Mouse (Mus musculus): ENCODE results near the gene Rpap1. TPM values are rescaled to one million over a fixed set of nuclear protein-coding genes. Genes with fewer than 3 reads are reported as not detected.
"Not testable (repeated sequence)": the region's sequence is repeated elsewhere in the genome, so short reads cannot be mapped to it uniquely, and the experiment has no call there.

Gene Rpap1
- total RNA-seq, 4 experiments from 2014 or later: 18.6 to 21.5 (median 19.2) TPM

DNA sequence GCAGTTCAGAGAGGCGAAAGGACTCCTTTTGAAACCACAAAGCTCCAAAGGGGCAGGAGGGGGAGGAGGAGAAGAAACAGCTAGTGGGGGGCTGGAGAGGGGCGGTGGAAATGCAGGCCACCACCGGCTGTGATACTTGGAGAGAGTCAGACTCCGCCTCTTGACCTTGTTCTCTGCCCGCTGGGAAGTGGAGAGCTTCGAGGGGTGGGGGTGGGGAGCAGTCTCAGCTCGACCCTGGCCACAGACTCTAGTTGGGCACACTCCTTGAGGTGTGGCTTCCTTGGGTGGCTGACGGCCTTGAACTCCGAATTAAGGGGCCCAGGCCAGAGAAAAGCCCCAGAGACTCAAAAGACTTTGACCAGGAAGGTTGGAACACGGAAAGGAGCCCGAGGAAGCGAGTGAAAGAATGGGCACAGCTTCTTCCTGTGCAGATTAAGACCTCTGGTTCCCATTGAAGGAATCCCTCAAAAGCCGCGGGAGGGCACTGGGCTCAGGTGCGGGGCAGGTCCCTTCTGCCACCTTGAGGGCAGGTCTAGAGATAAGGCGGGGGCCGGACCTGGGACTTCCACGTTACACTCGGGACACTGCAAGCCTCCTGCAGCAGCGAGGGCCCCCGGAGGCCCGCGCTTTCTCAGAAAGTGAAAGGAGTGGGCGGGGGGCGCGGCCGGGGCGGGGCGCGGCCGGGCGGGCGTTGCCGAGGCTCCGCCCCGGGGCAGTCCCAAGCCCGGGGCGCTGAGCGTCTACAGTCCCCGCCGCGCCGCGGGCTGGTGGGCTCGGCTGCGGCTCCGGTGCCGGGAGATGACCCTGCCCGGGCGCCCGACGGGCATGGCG is 45.5 kb downstream of the Rpap1 start, which contains the start of gene Itpka:
Gene Itpka (plus strand): TSS at position 757 of the 831 bp plus-strand sequence.
- no peak for DNase-seq (ENCODE audit: low spot score in 2 of 2)

DNA sequence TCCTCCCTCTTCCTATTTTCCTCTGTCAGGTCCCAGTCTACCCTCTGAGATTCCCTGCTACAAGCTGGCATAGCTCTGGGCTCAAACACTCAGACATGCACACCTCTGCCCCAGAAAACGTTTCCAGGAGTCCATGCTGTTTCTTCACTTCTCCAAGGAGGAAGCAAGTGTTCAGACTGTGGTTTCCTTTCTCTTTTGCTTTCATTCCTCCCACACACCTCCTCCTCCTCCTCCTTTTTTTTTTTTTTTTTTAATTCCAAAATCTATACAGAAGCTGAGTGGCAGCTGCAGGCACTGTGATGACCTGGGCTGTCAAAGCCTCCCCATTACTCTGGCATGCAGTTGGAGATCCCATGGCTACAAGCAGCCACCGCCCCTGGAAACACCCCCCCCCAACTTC is 46.8 kb downstream of the Rpap1 start:
- DNase-seq (ENCODE audit: low spot score in 2 of 2): no peak

DNA sequence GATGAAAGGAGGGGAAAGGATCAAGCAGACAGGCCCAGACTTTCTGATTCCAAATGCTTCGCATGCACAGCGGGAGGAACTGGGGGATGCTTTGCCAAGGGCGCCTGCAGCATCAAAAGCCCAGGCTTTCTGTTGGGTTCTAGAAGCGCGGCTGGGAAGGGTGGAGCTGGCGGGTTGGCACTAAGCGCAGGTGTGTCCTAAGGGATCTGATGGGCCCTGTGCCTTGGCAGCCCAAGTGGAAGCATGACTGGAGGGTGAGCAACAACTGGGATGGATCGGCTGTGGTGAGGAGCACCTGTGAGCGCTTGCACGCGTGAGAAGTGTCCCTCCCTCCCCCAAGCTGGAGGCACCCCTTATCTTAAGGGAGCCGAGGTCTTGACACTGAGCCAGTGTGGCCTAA is 50.2 kb downstream of the Rpap1 start:
- DNase-seq (ENCODE audit: low spot score in 2 of 2): no peak

DNA sequence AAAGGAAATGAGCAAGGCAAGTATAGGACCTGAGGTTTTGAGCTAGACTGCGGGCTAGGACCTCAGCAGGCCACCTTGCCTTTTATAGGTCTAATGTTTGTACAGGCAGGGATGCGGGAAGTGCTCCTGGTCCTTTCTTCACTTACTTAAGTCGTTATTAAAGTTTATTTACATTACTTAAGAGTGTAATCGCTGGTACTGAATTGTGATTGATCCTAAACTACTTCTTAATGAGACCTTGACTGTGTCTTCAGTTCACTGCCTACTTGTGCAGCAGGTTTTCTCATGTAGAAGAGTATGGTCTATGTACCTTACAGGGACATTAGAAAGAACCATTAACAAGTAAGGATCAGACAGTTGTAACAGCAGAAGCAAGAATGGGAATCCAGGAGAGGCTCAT is 56.6 kb downstream of the Rpap1 start:
- no peak for DNase-seq (ENCODE audit: low spot score in 2 of 2)

DNA sequence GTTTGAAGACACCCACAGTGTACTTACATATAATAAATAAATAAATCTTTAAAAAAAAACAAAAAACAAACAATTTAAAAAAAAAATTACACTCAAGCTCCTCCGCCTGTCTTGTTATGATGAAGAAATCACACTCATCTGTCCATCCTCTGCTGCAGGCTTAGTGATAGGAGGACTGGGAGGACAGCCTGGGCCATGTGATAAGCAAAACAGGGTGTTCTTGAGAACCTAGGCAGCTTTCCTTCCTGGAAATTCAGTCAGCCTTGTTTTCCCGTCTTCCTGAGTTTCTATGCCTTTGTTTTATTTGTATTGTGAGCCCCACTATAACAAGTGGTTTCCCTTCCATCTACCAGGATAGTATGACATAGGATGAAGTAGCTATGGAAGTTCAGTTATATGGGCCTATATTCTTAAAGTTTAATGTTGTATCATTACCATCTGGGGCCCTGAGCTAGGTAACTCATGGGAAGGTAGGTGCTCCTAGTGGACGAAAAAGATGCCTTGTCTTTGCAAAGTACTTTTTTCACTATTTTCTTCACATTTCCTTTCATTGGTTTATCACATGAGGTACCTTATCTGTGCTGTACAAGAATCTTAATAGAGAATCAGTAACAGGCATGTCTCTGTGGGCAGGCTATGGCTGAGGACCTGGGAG is 59.4 kb downstream of the Rpap1 start:
- no peak for DNase-seq (ENCODE audit: low spot score in 2 of 2)

DNA sequence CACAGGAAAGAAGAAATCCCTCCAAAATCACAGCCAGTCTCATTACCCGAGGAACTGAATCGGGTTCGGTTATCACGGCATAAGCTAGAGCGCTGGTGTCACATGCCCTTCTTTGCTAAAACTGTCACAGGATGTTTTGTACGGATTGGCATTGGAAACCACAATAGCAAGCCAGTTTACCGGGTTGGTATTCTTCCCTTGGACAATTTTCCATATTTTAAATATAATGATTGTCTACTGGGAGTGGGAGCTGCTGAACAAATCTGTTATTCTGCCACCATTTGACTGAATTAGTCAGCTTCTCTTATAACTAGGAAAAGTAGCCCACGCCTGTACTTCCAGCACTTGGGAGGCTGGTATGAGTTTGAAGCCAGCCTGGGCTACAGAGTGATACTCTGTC is 66.3 kb downstream of the Rpap1 start:
- peak; percentile 42 to 50 for DNase-seq (ENCODE audit: low spot score in 2 of 2)

DNA sequence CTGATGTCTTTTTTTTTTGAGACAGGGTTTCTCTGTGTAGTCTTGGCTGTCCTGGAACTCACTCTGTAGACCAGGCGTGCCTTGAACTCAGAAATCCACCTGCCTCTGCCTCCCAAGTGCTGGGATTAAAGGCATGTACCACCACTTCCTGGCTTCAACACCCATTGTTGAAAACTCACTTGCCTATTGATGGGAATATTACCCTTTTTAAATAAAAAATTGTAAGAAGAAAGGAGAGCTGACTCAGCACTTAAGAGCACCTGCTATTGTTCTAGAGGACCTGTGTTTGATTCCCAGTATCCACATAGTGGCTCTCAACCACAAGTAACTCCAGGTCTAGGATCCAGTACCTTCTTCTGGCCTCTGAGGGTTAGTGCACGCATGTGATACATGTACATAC is 71.5 kb downstream of the Rpap1 start:
- not testable (repeated sequence) for DNase-seq (ENCODE audit: low spot score in 2 of 2)

Other genes starting within 250 kb of the Rpap1 start
- under 1 TPM; 0.74 to 0.89 (median 0.75) TPM for gene Exd1, start 239.9 kb downstream of the Rpap1 start, total RNA-seq (2022)
- 100 to 1,000 TPM; 148 to 177 (median 173) TPM for gene Chp1, start 239.8 kb downstream of the Rpap1 start, total RNA-seq (2022)
- gene Nusap1, start 169.2 kb downstream of the Rpap1 start, total RNA-seq (2022): under 1 TPM; 0.31 to 0.75 (median 0.65) TPM
- 1 to 10 TPM in 1 of 4 experiments, under 1 TPM in 3; 0.33 to 1.2 (median 0.84) TPM for gene Oip5, start 169.1 kb downstream of the Rpap1 start, total RNA-seq (2022)
- gene Ndufaf1, start 124.7 kb downstream of the Rpap1 start, total RNA-seq (2022): 10 to 100 TPM; 28.8 to 35.1 (median 29.7) TPM
- gene Rtf1, start 112.5 kb downstream of the Rpap1 start, total RNA-seq (2022): 10 to 100 TPM; 53.9 to 57.2 (median 56.1) TPM
- 100 to 1,000 TPM; 213 to 245 (median 228) TPM for gene Itpka, start 45.2 kb downstream of the Rpap1 start, total RNA-seq (2022)
- 10 to 100 TPM; 13.4 to 17.8 (median 14.7) TPM for gene Ltk, start 27.1 kb downstream of the Rpap1 start, total RNA-seq (2022)
- 10 to 100 TPM; 86.0 to 95.4 (median 91.3) TPM for gene Tyro3, start 10.2 kb upstream of the Rpap1 start, total RNA-seq (2022)
- gene Mga, start 109.7 kb upstream of the Rpap1 start, total RNA-seq (2022): 10 to 100 TPM; 70.3 to 84.8 (median 75.3) TPM
- gene Mapkbp1, start 185.2 kb upstream of the Rpap1 start, total RNA-seq (2022): 10 to 100 TPM; 38.0 to 56.3 (median 47.2) TPM
- gene Jmjd7, start 239.9 kb upstream of the Rpap1 start, total RNA-seq (2022): 1 to 10 TPM; 3.6 to 5.7 (median 4.2) TPM
- gene Gm28042, start 240.0 kb upstream of the Rpap1 start, total RNA-seq (2022): 1 to 10 TPM; 1.9 to 7.8 (median 3.4) TPM
- gene Pla2g4b, start 245.9 kb upstream of the Rpap1 start, total RNA-seq (2022): 1 to 10 TPM; 1.4 to 5.6 (median 3.5) TPM